Mouse (Mus musculus): ENCODE data around the gene Actn4.

DNA sequence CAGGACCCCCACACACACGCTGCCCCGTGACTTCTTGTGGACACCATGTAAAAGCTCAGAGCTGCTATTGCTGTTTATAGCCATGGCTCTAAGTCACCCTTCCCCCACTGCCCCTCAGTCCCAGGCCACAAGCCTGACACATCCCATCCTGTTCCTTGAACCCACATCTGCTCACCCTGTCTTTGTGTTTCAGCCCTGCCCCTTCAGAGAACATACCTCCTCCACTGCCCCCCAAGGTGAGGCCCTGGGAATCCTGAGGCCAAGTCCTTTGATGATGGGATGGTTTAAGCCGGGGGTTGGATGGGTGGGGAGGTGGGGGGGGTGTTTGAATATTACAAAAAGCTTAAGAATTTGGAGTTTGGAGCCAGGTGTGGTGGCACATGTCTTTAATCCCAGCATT lies 30.9 kb upstream of the Actn4 start:
- TF ChIP-seq POLR2A (IDR thresholded peaks at IDR 0.05; ENCODE audit: borderline replicate concordance, low read depth, low read length) (no peak), CTCF (IDR thresholded peaks at IDR 0.05; ENCODE audit: low read depth, low read length) (no peak)
